Mouse (Mus musculus): ENCODE results near the gene Pirb. TPM values are rescaled to one million over a fixed set of nuclear protein-coding genes. Genes with fewer than 3 reads are reported as not detected.

The Pirb gene
- 0.37 and 0.45 TPM in 2 replicates for polyA plus RNA-seq (2015; fragmentation: Nextera tagmentation; extraction: Ambion mirVana)

GRCm38 (mm10) chr7:3720268-3720667 lies at the start of gene Pirb:
TSS of gene Pirb (minus strand) at chr7:3720391.

GRCm38 (mm10) chr7:3703879-3704441 lies 16.2 kb downstream of the Pirb start, which contains the start of gene Rps9:
TSS of gene Rps9 (plus strand) at chr7:3703993.

GRCm38 (mm10) chr7:3692987-3693808 lies 27.0 kb downstream of the Pirb start, which contains the start of gene Mboat7:
TSS of gene Mboat7 (minus strand) at chr7:3693523.

GRCm38 (mm10) chr7:3692382-3692986 lies 27.7 kb downstream of the Pirb start, which contains the start of gene Tsen34:
TSS of gene Tsen34 (plus strand) at chr7:3692863.

GRCm38 (mm10) chr7:3677342-3677741 lies 42.8 kb downstream of the Pirb start, which contains the start of gene Tmc4:
TSS of gene Tmc4 (minus strand) at chr7:3677553.

GRCm38 (mm10) chr7:3665215-3666114 lies 54.7 kb downstream of the Pirb start, which contains the start of gene Leng1:
TSS of gene Leng1 (minus strand) at chr7:3665840.

Other genes starting within 250 kb of the Pirb start
- 0.09 TPM in 1 of 2 replicates, not detected in the other for gene Tarm1, start 217.8 kb downstream of the Pirb start, polyA plus RNA-seq (2015; fragmentation: Nextera tagmentation; extraction: Ambion mirVana)
- 0.70 and 0.81 TPM in 2 replicates for gene Oscar, start 104.2 kb downstream of the Pirb start, polyA plus RNA-seq (2015; fragmentation: Nextera tagmentation; extraction: Ambion mirVana)
- 763 and 806 TPM in 2 replicates for gene Ndufa3, start 103.0 kb downstream of the Pirb start, polyA plus RNA-seq (2015; fragmentation: Nextera tagmentation; extraction: Ambion mirVana)
- gene Tfpt, start 90.5 kb downstream of the Pirb start, polyA plus RNA-seq (2015; fragmentation: Nextera tagmentation; extraction: Ambion mirVana) = 39.5 and 40.5 TPM in 2 replicates
- 67.2 and 73.1 TPM in 2 replicates for gene Prpf31, start 90.4 kb downstream of the Pirb start, polyA plus RNA-seq (2015; fragmentation: Nextera tagmentation; extraction: Ambion mirVana)
- gene Cnot3, start 75.1 kb downstream of the Pirb start, polyA plus RNA-seq (2015; fragmentation: Nextera tagmentation; extraction: Ambion mirVana) = 26.0 and 32.7 TPM in 2 replicates
- gene Leng1, start 54.6 kb downstream of the Pirb start, polyA plus RNA-seq (2015; fragmentation: Nextera tagmentation; extraction: Ambion mirVana) = 13.7 and 13.8 TPM in 2 replicates
- 5.1 and 5.2 TPM in 2 replicates for gene Tmc4, start 42.8 kb downstream of the Pirb start, polyA plus RNA-seq (2015; fragmentation: Nextera tagmentation; extraction: Ambion mirVana)
- 279 and 315 TPM in 2 replicates for gene Tsen34, start 27.5 kb downstream of the Pirb start, polyA plus RNA-seq (2015; fragmentation: Nextera tagmentation; extraction: Ambion mirVana)
- 133 and 139 TPM in 2 replicates for gene Mboat7, start 26.9 kb downstream of the Pirb start, polyA plus RNA-seq (2015; fragmentation: Nextera tagmentation; extraction: Ambion mirVana)
- 694 and 758 TPM in 2 replicates for gene Rps9, start 16.4 kb downstream of the Pirb start, polyA plus RNA-seq (2015; fragmentation: Nextera tagmentation; extraction: Ambion mirVana)
- gene Gm15448, start 105.3 kb upstream of the Pirb start, polyA plus RNA-seq (2015; fragmentation: Nextera tagmentation; extraction: Ambion mirVana) = not detected in 2 replicates
- gene Pira2, start 124.7 kb upstream of the Pirb start, polyA plus RNA-seq (2015; fragmentation: Nextera tagmentation; extraction: Ambion mirVana) = 0.12 TPM in 1 of 2 replicates, not detected in the other
- gene Gm14548, start 177.7 kb upstream of the Pirb start, polyA plus RNA-seq (2015; fragmentation: Nextera tagmentation; extraction: Ambion mirVana) = 0.17 TPM in 1 of 2 replicates, not detected in the other
- 0.06 TPM in 1 of 2 replicates, not detected in the other for gene Lilra6, start 195.1 kb upstream of the Pirb start, polyA plus RNA-seq (2015; fragmentation: Nextera tagmentation; extraction: Ambion mirVana)

Measured in neural tube, postnatal 0 days (tissue).